Mouse (Mus musculus): ENCODE results near the gene Aunip.

Gene Aunip

GRCm38 (mm10) chr4:134558570-134559113 is 47.8 kb downstream of the Aunip start:
- DNase-seq: no peak

GRCm38 (mm10) chr4:134559154-134559553 is 48.4 kb downstream of the Aunip start:
- no peak for DNase-seq

- DNase-seq: no peak
Observed at GRCm38 (mm10) chr4:134560699-134561098, 49.9 kb downstream of the Aunip start.

GRCm38 (mm10) chr4:134562014-134562413 is 51.2 kb downstream of the Aunip start:
- no peak for DNase-seq

- no peak for DNase-seq
Observed at GRCm38 (mm10) chr4:134563624-134564023, 52.8 kb downstream of the Aunip start.

GRCm38 (mm10) chr4:134564093-134564492 is 53.3 kb downstream of the Aunip start:
- no peak for DNase-seq

GRCm38 (mm10) chr4:134567377-134568226 is 56.8 kb downstream of the Aunip start:
- DNase-seq: peak; percentile 58

GRCm38 (mm10) chr4:134569205-134569604 is 58.4 kb downstream of the Aunip start:
- DNase-seq: no peak

- no peak for DNase-seq
Observed at GRCm38 (mm10) chr4:134569831-134570230, 59.0 kb downstream of the Aunip start.

- no peak for DNase-seq
Observed at GRCm38 (mm10) chr4:134570704-134571451, 60.1 kb downstream of the Aunip start.

GRCm38 (mm10) chr4:134572449-134573300 is 61.9 kb downstream of the Aunip start:
- no peak for DNase-seq

All from layer of hippocampus, adult 9-11 months (tissue).